Mouse (Mus musculus) spleen, adult 2 months (tissue): Measurements from ENCODE around the gene Zfp775. TPM values are rescaled to one million over a fixed set of nuclear protein-coding genes. Genes with fewer than 3 reads are reported as not detected.

Experiments used
- DNase-seq, 2 experiments: peaks; one replicate each; pipeline versions ENCODE4 v3.0.0 to v3.0.0-alpha.2; 2012 to 2021; ENCODE audit warnings: low spot score in 2 of 2, low read depth in 1 of 2
- H3K27ac ChIP-seq: fragments of 200-500 bp; 2 replicates; pipeline ENCODE4 v1.5.1; 2012; ENCODE audit warnings: low read length, inconsistent platforms; ENCODE audit not compliant: insufficient read depth
- H3K27me3 ChIP-seq: fragments of 200-500 bp; 2 replicates; pipeline ENCODE4 v1.6.1; 2012; ENCODE audit warnings: mild to moderate bottlenecking, moderate library complexity, low read length, inconsistent platforms; ENCODE audit not compliant: control insufficient read depth, insufficient read depth
- H3K36me3 ChIP-seq: fragments of 200-500 bp; 2 replicates; pipeline ENCODE4 v1.6.1; 2012; ENCODE audit warnings: mild to moderate bottlenecking, low read length, inconsistent platforms; ENCODE audit not compliant: control insufficient read depth, insufficient read depth
- H3K4me1 ChIP-seq: fragments of 200-500 bp; 2 replicates; pipeline ENCODE4 v1.6.1; 2011; ENCODE audit warnings: inconsistent platforms; ENCODE audit not compliant: control insufficient read depth, insufficient read depth, insufficient read length
- H3K4me3 ChIP-seq: fragments of 200-500 bp; 2 replicates; pipeline ENCODE4 v1.5.1; 2011; ENCODE audit warnings: mild to moderate bottlenecking, inconsistent platforms; ENCODE audit not compliant: insufficient read depth, insufficient read length; ENCODE audit errors: extremely low read depth
- CTCF ChIP-seq: fragments of 200-500 bp; IDR thresholded peaks from 2 replicates; pipeline ENCODE4 v1.5.1; 2011; ENCODE audit warnings: mild to moderate bottlenecking, inconsistent platforms; ENCODE audit not compliant: insufficient read depth, insufficient read length, insufficient replicate concordance; ENCODE audit errors: extremely low read depth
- POLR2A ChIP-seq: fragments of 200-500 bp; IDR thresholded peaks from 2 replicates; pipeline ENCODE4 v1.6.1; 2011; ENCODE audit warnings: low read depth, low read length, inconsistent platforms
- WGBS: fragments of 180-500 bp; shearing (Covaris S2); methylation state at CpG from one replicate; pipeline ENCODE4 v1.1.7; 2018; 5-methylcytosine and 5-hydroxymethylcytosine counted together
- polyA plus RNA-seq: library from polyadenylated mRNA; depleted of rRNA; stranded (reverse); fragments of >200 nt; gene quantifications from 2 replicates; pipeline ENCODE4 v1.2.3, GENCODE M21; 2012

Gene Zfp775
- polyA plus RNA-seq, 1 experiment, result 3.6 TPM

DNA sequence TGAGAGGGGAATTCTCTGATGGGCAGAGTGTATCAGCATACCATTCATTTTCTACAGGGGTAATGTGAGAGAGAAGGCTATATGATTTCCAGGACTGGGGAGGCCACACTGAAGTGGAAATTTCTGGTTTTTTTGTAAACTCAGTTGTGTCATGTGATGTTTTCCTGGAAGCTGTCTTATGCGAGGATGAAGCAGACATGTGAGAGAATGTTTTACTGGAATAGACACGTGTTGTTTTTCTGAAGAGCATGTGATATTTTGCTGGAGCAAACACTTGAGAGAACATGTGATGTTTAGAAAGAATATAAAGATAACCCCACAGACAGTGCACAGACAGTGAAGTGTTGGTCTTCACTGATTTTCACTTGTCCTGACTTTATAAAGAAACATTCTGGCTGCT is 36.7 kb downstream of the Zfp775 start:
- DNase-seq, result no peak

DNA sequence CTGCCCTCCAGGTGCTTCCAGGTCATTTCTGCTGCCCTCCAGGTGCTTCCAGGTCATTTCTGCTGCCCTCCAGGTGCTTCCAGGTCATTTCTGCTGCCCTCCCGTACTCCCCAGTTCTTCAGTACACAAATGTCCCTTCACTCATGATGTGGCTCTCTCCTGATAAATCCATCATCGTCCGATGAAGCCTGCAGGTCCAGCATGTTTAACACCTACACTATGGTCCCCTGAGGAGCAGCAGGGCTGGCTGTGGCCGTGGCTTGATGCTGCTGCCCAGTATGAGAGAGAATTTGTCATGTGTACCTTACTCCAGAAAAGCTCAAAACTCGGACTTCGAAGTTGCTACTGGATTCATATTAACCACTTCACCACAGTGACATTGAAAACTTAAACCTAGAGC is 39.5 kb downstream of the Zfp775 start:
- Histone ChIP-seq H3K27me3 (no peaks in the 10 kb centered on the region), H3K36me3 (no peaks in the 10 kb centered on the region), H3K27ac (no peak overlapping the region), H3K4me1 (peaks cover 4% of the 10 kb centered on the region; the same call in 1 of the 2 replicates), H3K4me3 (no peak overlapping the region)
- TF ChIP-seq CTCF, result no peak
- no peak for TF ChIP-seq POLR2A
- WGBS, result 78% methylated on average over 6 of the region's 6 CpGs
- no peak for DNase-seq

More for the DNA sequence above, 36.7 kb downstream of the Zfp775 start:
- TF ChIP-seq CTCF (no peak), POLR2A (no peak)
- Histone ChIP-seq H3K27ac (no peak overlapping the region), H3K36me3 (no peaks in the 10 kb centered on the region), H3K4me3 (no peak overlapping the region), H3K4me1 (no peaks in the 10 kb centered on the region), H3K27me3 (no peaks in the 10 kb centered on the region)
- 81% methylated on average over 2 of the region's 2 CpGs for WGBS

DNA sequence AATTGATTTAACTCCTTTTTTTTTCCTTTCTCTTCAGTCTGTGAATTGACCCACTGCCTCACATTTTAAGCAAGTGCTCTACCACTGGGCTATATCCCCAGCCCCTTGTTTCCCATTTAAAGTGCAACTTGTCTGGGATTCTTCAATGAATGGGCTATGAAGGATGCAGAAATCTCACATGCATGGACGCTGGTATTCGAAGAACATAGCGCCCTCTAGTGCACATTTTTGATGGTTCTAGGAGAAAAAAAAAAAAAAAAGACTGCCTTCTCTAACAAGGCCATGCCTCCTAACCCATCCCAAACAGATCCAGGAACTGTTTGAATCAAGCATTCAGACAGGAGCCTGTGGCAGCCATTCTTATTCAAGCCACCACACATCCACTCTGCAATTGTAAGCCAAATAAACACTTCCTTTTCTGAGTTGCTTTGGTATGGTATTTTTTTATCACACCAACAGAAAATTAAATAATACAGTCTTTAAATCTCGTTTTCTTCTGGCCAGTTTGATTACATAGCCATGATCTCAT is 41.0 kb downstream of the Zfp775 start:
- Histone ChIP-seq H3K4me1 (peaks cover 6% of the 10 kb centered on the region; the same call in 1 of the 2 replicates), H3K4me3 (no peak overlapping the region)
- TF ChIP-seq CTCF (peak; percentile 18; the same call in 1 of the 2 replicates), POLR2A (no peak)

DNA sequence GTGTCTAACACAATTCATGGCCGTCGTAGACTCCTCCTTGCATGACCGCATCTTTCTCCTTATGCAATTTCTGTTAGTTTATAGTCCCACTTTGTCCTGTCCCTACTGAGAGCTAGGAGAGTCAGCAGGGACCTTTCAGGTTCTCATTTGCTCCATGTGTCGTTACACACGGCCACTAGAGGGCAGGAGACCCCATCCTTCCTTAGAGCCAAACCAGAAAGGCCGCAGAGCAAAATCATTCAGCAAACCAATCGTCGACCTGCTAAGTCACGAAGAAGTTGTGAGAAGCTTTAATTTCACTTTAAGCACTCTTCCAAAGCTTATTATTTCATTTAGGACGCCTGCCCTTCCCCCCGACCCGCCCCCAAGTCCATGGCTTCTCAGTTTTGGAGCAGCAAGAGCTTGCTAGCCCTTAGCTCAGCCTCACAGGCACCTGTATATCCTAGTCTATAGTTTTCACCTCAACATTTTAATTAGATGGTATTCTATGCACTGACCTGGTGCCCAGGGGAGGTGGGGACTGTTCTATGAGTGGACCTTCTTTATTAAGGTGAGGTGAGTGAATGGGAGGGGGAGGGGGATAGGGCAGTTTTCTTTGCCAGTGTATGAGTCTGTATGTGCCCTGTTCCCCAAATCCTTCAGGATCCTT is 43.9 kb downstream of the Zfp775 start:
- H3K4me1 ChIP-seq, result peaks cover 13% of the 10 kb centered on the region; the same call in 1 of the 2 replicates
- peak; percentile 73 to 75 for DNase-seq
- H3K4me3 ChIP-seq, result no peak overlapping the region; the same call in 1 of the 2 replicates
- no peaks in the 10 kb centered on the region for H3K27me3 ChIP-seq
- H3K36me3 ChIP-seq, result peaks cover 8% of the 10 kb centered on the region
- WGBS, result 6% methylated on average over 12 of the region's 12 CpGs
- peak overlapping the region; percentile 45; the same call in 1 of the 2 replicates for H3K27ac ChIP-seq
- TF ChIP-seq CTCF, result peak; percentile 86; the same call in 1 of the 2 replicates
- TF ChIP-seq POLR2A, result no peak

More for the DNA sequence above, 41.0 kb downstream of the Zfp775 start:
- H3K36me3 ChIP-seq, result no peaks in the 10 kb centered on the region
- no peak overlapping the region for H3K27ac ChIP-seq
- H3K27me3 ChIP-seq, result no peaks in the 10 kb centered on the region
- peak in 1 of 2 experiments; percentile 52 for DNase-seq
- 21% methylated on average over 4 of the region's 4 CpGs for WGBS

DNA sequence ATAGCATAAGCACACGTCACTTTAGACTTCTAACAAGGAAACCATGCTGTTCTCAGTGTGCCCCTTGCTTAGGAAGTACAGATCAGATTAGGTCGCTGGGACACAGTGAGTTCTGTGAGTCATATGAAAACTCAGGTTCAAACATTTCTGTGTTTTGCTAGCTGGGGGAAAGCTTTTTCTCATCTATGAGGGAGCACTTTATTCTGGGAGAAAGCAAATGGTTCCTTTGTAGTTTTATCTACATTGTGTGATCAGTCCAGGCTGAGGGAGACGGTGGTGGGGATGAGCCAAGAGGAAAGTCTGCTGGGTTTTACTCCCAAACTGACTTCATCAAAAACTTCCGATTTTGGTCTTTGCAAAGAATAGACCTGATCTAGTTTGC is 44.4 kb downstream of the Zfp775 start:
- no peaks in the 10 kb centered on the region for H3K27me3 ChIP-seq
- no peak overlapping the region for H3K27ac ChIP-seq
- WGBS, result 74% methylated on average over 4 of the region's 4 CpGs
- no peak overlapping the region for H3K4me3 ChIP-seq
- H3K36me3 ChIP-seq, result peaks cover 13% of the 10 kb centered on the region
- no peak for TF ChIP-seq CTCF
- TF ChIP-seq POLR2A, result no peak
- no peak for DNase-seq
- peaks cover 13% of the 10 kb centered on the region; the same call in 1 of the 2 replicates for H3K4me1 ChIP-seq

DNA sequence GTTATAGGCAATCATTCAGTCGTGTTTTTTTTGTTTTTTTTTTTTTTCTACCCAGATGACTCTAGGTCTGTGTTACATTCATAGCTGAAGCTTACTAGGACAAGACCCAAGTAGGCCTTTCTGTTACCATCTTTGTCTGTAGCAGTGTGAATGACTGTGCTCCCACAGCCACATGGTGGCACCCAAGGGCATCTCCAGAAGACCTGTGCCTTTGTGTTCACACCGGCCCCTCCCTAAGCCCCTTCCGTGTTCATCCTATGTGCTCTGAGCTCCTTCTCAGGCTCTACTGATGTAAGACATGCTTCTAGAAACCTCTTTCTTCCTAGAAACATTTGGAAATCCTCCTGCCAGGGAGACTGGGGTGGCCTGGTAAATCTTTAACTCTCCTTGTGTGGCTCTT is 45.1 kb downstream of the Zfp775 start, which contains the start of gene Gimap8:
Gene Gimap8 (plus strand): TSS at position 240 of the 400 bp plus-strand sequence.
- Histone ChIP-seq H3K27ac (peak within 1 kb of the TSS; percentile 91), H3K4me1 (peaks cover 13% of the 10 kb centered on the region; the same call in 1 of the 2 replicates), H3K27me3 (no peaks in the 10 kb centered on the region), H3K4me3 (peak within 1 kb of the TSS; percentile 71), H3K36me3 (peaks cover 18% of the 10 kb centered on the region)
- TF ChIP-seq POLR2A (peak; percentile 8; the same call in 1 of the 2 replicates), CTCF (peak; percentile 81)
- peak; percentile 80 to 90 for DNase-seq
- 5% methylated on average over 3 of the region's 3 CpGs for WGBS

DNA sequence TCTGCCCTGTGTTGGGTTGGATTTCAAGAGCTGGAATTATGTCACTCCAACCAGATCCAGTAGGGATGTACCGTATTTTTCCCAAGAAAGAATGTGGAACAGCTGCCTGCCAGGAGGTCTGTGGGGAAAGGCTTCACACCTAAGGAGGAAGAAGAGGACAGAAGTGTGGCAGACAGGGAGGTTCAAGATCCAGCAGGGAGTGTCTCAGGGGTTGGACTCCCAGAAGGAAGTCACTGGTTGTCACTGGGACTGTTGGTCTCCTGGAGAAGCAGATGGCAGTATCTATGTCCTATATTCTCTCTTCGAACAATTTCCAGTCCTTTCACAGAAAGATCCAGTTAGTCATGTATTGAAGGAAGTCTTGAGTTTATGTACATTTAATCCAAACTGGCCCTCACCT is 45.7 kb downstream of the Zfp775 start:
- DNase-seq, result no peak
- peaks cover 13% of the 10 kb centered on the region; the same call in 1 of the 2 replicates for H3K4me1 ChIP-seq
- 46% methylated on average over 2 of the region's 2 CpGs for WGBS
- peak overlapping the region; percentile 91 for H3K27ac ChIP-seq
- TF ChIP-seq POLR2A, result no peak
- no peak for TF ChIP-seq CTCF
- no peaks in the 10 kb centered on the region for H3K27me3 ChIP-seq
- H3K4me3 ChIP-seq, result peak overlapping the region; percentile 71
- peaks cover 18% of the 10 kb centered on the region for H3K36me3 ChIP-seq
